Mouse (Mus musculus): ENCODE data around the gene Cabp2.
A peak's percentile ranks its signal among the peaks of the same experiment; 100 is the strongest.
"Not testable (repeated sequence)": the region's sequence is repeated elsewhere in the genome, so short reads cannot be mapped to it uniquely, and the experiment has no call there.

The Cabp2 gene

DNA sequence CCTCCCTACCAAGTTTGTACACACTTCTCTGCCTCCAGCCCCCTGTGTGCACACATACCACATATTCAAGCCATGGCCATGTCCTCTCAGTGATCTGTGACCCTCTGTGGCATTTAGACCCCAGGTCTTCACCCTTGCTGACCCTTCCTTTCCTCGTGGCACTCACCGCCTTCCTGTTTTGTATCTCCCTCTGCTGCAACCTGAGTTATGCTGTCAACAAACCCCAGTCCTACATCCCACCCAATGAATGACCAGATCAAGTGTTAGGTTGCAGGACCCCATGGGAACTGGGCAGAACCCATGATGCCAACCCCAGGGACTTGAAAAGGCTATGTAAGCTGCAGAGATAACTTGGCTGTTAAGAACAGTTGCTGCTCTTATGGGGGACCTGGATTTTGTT is 20.7 kb downstream of the Cabp2 start:
- no peak for DNase-seq (ENCODE audit: low spot score)

DNA sequence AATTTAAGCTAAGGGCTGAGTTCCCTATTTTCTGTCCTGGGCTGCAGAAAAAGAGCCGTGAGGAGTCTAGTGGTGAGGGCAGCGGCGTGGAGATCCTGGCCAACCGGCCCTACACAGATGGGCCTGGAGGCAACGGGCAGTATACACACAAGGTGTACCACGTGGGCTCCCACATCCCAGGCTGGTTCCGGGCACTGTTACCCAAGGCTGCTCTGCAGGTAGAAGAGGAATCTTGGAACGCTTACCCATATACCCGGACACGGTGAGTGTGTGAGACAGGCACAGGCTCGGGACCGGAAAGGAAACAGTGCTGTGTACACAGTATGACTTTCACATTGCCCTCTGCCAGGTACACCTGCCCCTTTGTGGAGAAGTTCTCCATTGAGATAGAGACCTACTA is 21.2 kb downstream of the Cabp2 start:
- DNase-seq (ENCODE audit: low spot score): no peak

DNA sequence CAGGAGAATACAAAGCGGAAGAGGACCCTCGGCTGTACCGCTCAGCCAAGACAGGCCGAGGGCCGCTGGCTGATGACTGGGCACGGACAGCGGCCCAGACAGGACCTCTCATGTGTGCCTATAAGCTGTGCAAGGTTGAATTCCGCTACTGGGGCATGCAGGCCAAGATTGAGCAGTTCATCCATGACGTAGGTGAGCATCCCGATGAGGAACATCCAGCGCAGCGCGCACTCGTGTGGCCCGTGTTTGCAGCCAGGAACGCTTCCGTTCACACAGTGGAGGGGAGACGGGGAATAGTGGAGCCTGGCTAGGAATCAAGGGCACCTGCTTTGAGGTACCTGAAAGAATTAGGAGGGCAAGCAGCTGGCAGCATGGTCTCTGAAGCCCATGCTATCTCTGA is 21.9 kb downstream of the Cabp2 start:
- no peak for DNase-seq (ENCODE audit: low spot score)

DNA sequence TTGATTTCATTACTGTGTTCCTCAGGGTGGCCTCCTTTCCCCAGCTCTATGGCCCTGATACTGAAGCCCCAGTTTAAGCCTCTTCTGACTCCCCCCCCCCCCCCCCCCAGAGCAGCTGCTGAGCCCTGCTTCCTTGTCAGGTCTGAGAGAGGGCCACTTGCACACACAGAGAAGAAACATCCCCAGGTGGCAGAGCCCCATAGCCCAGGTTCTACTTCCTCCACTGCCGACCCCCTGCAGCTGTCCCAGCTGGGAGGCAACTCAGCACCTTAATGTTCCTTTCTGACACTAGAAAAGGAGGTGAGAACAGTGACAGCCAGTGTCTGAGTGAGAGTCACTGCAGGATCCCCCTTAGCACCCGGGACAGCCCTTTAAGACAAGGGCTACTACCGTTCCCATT is 22.4 kb downstream of the Cabp2 start:
- DNase-seq (ENCODE audit: low spot score): no peak

DNA sequence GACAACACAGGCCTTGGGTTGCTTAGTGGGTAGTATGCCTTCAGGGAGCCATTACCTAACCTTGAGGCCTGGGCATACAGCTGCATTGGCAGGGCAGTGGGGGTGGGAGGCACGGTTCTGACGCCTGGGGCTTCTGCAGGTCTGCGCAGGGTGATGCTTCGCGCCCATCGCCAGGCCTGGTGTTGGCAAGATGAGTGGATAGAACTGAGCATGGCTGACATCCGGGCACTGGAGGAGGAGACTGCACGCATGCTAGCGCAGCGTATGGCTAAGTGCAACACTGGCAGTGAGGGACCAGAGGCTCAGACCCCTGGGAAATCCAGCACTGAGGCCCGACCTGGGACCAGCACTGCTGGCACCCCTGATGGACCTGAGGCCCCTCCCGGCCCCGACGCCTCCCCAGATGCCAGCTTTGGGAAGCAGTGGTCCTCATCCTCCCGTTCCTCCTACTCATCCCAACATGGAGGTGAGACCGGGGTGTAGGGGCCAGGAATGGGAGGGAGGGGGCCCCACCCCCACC is 23.4 kb downstream of the Cabp2 start:
- DNase-seq (ENCODE audit: low spot score): no peak

DNA sequence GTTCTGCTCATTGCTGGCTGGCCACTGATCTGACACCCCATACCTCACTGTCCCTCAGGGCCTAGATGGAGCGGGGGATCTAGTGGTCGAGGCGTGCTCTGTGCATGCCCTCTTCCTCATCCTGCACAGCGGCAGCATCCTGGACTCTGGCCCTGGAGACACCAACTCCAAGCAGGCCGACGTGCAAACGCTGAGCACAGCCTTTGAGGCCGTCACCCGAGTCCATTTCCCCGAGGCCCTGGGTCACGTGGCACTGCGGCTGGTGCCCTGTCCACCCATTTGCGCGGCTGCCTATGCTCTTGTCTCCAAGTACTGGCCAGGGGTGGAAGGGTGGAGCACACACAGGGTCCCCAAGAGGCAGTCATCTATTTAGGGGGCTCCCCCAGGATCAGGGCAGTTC is 25.3 kb downstream of the Cabp2 start:
- no peak for DNase-seq (ENCODE audit: low spot score)

DNA sequence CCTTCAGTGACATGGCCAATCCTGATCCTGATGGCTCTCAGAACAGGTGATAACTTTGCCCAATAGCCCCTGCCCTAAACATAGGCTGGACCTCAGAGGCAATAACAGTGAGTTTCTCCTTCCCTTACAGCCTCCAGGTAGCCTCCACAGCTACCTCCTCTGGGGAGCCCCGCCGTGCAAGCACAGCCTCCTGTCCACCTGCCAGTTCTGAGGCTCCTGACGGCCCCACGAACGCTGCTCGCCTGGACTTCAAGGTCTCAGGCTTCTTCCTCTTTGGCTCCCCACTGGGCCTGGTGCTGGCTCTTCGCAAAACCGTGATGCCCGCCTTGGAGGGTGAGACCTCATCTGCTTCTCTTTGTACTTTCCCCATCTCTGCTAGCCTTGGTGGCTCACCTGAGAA is 27.2 kb downstream of the Cabp2 start:
- no peak for DNase-seq (ENCODE audit: low spot score)

DNA sequence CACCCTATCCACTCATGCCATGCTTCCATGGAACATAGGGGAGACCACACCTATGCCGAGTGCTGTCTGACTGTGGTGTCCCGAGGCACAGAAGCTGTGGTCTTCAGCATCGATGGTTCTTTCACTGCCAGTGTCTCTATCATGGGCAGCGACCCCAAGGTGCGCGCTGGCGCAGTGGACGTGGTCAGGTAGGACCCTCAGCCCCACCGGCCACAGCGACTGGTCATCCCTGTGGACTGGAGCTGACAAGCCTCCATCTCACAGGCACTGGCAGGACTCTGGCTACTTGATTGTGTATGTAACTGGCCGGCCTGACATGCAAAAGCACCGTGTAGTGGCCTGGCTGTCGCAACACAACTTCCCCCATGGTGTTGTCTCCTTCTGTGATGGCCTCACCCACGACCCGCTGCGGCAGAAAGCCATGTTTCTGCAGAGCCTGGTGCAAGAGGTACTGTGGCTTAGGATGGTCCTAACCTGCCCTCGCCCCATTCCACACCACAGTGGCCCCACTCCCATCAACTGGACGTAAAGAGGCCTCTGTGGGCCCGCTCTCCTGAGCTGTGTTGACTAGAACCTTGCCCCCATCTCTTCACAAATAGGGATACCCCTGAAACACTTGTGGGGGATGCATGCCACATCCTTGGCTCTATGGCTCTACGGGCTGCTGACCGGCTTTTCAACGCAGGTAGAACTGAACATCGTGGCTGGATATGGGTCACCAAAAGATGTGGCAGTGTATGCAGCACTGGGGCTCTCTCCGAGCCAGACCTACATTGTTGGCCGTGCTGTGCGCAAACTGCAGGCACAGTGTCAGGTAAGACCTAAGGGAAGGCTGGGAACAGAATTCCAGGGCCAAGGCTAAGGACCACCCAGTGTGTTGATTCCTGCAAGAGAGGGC is 30.9 kb downstream of the Cabp2 start:
- DNase-seq (ENCODE audit: low spot score): no peak

DNA sequence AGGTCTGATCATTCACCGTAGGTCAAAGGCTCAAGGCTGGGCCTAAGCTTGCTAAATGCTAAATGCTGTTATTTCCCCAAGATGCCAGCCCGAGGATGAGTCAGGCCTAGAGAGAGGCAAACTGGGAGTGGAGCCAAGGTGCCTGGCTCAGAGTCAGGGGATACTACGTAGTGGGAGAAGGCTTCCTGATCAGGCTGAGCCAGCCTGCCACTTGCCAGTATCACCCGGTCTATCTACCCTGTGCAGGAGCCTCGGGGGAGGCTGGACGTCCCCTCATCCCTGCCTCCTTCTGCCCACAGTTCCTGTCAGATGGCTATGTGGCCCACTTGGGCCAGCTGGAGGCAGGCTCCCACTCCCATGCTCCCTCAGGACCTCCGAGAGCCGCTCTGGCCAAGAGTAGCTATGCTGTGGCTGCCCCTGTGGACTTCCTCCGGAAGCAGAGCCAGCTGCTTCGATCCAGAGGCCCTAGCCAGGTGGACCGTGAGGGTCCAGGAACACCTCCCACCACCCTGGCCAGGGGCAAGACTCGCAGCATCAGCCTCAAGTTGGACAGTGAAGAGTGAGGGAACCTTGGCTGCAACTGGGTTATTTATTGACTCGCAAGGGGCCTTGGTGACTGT is 31.9 kb downstream of the Cabp2 start:
- no peak for DNase-seq (ENCODE audit: low spot score)

DNA sequence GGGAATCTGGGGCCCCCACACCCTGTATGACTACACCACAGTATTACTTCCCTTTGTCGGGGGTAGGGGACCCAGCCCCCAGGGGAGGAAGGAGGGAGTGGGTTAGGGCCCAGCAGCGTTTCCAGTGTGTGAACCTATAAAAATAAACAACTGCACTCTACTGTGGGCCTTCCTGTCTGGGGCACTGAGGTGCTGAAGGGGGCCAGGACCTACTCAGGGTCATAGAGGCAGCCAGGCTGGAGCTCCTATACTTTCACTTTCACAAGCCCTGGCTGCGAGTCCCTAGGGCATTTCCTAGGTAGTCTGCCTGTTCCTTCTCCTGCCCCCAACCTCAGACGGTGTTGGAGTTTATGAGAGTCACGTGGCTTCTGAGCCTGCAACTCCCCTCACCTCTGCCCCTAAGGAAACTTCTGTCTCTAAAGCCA is 32.4 kb downstream of the Cabp2 start:
- no peak for DNase-seq (ENCODE audit: low spot score)

DNA sequence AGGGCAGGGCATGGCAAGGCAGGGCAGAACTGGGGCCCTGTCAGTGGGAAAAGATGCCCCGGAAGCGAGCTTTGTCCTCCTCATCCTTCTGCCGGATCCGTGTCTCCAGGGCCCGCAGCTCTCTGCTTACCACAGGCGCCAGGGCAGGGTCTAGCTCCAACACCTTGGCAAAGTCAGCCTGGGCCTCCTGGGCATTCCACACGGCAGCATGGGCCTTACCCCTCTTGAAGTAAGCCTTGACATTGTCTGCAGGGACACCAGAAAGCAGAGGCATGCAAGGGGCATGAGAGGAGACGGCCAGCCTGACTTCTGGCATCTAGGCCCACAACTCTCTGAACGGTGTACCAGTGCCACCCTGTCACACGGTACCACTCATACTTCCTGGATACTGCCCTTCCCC is 33.2 kb downstream of the Cabp2 start:
- no peak for DNase-seq (ENCODE audit: low spot score)

DNA sequence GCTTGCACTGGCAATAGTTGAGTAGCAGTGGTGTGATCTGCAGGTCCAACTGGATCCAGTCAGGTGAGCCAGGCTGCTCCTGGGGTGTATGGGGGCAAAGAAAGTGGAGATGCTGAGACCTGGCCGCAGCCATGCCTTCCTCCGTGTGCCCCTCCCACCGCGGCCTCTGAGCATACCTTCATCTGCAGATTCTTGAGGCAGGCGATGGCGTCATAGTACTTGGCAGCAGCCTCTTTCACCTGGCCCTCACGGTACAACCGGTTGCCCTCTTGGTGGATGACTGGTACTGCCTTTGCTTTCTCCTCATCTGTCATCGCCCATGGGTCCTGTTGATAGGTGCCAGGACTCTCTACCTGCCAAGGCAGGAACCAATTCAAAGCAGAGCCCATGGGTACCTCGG is 33.8 kb downstream of the Cabp2 start:
- DNase-seq (ENCODE audit: low spot score): no peak

DNA sequence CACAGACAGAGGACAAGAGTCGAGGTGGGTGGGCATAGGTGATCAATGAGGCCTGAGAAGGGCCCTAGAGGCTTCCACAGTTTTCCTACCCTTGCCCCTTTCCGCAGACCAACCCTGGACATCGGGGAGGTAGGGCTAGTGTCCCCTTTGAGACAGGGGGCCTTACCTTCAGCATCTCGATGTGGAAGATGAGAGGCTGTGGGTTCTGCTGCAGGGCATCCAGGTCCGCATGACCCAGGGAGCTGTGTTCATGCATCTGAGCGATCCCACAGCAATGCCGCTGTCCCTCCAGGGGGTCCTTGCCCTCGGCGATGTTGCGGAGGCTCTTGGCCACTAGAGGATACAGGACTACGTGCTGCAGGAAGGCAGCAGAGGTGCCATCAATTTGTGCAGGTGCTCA is 34.4 kb downstream of the Cabp2 start:
- no peak for DNase-seq (ENCODE audit: low spot score)

DNA sequence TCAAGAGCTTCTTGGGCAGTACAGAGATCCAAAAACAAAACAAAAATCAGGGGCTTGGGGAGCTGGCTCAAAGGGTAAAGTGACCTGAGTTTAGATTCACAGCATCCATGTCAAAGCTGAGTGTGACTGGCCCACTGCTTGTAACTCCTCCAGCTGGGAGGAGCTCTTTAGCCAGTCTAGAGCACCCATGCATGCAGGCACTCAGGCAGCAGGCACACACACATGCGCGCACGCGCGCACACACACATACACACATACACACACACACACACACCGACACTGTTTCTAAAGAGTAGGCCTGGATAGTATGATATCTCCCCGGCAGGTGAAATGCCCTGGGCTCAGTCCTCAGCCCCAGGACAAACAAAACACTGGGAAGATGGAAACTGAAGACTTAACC is 35.6 kb downstream of the Cabp2 start:
- DNase-seq (ENCODE audit: low spot score): no peak

DNA sequence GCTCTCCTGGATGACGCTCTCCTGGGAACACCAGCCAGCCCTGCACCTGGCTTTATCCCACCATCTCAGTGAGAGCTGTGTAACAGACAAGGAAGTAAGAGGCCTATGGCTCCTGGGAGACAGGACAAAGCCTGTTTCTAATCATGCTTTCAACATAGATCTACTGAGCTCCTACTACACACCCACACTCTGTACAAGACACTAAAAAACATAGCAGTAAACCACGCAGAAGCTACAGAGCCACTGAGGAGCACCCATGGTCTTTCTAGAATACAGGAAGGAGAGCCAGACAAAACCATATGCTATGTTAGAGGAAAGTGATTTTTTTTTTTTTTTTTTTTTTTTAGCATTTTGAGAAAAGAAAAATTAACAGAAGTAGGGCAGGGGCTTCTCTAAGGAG is 37.0 kb downstream of the Cabp2 start:
- DNase-seq (ENCODE audit: low spot score): no peak

DNA sequence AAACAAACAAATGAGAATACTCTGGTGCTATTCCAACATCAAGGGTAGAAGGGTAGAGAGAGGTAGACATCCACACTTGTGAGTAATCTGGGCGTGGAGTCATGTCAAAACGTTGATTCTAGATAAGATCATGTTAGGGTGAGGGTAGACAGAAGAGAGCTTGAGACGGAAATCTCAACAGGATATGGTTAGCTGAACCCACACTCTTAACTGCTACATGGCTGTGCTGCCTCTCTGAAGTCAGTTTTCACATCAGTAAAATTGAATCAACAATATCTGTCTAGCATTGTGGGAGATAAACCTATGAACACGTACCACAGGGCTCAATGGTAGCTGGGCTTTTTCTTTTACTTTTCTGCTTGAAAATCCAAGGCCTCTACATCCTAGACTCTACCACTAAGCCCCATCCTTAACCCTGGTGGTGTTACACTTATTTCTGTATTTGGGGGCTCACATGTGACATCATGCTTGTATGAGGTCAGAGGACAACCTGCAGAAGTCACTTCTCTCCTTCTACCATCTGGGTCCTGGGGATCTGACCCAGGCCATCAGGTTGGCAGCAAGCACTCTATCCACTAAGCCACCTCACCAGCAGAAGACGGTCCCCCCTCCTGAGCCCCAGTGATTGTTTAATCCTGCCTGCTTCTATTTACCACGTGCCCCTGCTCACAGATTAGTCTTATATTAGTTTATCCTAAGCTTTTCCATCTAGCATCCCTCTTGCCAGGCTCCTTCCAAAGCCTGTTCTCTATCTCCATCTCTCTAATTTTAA is 38.5 kb downstream of the Cabp2 start:
- no peak for DNase-seq (ENCODE audit: low spot score)

DNA sequence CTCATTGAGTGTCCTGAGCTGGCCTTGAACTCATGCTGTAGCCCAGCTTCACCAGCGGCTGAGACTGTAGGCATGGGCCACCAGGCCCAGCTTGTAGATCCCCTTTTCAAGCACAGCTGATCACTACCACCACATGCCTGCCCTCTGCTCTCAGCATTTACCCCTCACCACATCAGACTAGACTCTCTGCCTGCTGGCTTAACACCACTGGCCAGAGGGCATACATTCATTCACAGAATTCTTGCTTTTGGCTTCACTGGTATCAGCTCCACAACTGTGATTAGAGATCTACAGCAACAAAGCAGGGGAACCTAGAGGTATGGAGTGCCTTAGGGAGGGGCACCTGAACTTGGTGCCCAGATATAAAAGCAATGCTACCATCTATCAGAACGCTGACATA is 39.1 kb downstream of the Cabp2 start:
- no peak for DNase-seq (ENCODE audit: low spot score)

DNA sequence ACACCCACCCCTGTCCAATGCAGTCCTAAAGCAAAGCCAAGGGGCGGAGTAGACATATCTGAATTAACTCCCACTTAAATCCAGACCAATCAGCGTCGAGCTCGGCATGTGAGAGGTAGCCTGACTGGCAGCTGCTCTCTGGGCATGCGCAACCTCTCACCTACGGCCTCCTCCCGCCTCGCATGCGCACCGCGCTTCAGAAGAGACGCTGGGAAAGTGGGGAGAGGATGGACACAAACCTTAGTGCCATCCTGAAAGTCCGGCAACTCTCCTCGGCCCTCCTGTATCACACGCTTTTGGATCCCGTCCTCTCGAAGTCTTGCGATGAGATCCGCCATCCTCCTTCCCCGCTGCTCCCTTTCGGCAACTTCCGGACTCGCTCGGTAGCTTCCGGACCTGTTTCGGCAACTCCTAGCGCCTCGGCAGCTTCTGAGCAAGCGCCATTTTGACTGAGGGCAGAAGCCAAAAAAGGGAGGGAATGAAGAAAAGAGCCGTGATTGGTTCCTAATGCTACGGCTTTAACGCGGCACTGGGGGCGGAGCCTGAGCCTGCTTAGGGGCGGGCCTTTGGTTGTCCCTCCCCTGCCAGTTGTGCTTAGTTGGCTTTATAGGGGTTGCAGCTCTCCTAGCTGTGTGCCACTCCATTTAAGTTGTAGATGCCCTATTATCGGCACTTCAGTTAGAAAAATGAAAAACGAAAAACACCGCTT is 39.9 kb downstream of the Cabp2 start:
- DNase-seq (ENCODE audit: low spot score): peak; percentile 99

DNA sequence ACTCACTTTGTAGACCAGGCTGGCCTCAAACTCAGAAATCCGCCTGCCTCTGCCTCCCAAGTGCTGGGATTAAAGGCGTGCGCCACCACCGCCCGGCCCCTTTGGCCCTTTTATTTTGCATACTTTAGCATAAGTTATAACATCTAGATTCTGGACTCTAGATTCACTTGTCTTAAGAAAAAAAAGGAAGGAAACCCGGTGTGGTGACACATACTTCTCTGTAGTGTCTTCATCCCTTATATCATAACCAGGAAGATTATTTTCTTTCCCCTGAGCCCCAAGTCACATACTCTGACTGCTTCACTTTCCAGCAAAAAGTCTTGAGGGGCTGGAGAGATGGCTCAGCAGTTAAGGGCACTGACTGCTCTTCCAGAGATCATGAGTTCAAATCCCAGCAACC is 40.5 kb downstream of the Cabp2 start:
- not testable (repeated sequence) for DNase-seq (ENCODE audit: low spot score)

DNA sequence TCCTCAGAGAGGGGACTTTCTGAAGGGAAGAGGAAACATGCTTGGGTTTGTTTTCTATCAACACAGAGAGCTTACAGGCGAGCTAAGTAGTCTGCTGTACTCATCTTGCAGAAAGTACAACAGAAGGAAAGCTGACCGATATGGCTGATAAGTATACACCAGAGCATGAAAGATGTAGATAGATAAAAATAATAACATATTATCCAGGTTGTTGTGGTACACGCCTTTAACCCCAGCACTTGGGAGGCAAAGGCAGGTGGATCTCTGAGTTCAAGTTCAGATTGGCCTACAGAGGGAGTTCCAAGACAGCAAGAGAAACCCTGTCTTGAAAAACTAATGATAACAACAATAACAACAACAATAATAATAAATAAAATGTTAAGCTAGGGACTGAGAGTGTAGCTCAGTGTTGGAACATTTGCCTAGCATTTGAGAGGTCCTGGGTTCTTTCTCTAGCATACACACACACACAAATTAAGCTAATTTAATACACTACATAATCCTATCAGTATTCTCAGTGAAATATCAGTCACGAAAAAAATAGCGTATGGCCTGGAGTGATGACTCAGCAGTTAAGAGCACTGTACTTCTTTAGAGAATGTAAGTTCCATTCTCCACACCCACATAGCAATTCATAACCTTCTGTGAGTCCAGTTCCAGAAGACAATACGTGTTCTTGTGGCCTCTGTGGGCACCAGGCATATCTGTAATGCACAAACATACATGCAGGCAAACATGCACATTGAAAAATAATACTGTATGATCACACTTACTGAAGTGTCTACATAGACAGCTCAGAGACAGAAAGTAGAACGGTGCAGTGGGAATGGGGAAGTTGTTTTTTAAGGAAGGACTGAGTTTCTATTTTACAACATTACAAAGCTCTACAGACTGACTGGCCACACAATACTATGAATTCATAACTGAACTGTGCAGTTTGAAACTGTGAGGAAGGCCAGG is 41.3 kb downstream of the Cabp2 start:
- no peak for DNase-seq (ENCODE audit: low spot score)

DNA sequence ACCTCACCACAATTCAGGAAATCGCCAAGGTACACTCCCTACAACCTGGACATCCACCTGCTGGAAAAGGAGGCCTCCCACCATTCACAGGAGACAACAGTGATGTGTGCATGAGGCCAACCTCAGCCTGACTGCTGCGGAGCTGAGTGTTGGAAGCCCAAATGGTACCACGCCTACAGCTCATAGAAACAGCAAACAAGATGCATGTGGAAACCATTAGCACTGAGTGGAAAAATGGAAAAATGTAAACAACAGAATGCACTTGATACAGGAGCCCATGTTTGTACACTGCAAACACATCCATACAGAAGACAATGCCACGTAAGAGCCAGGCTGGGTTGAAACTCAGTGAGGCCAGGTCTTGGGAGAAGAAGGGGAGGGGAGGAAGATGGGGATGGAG is 43.1 kb downstream of the Cabp2 start:
- DNase-seq (ENCODE audit: low spot score): no peak

All from embryo, embryonic 10.5 days (tissue).